Mouse (Mus musculus) left cerebral cortex, postnatal 4 days (tissue): ENCODE data around the gene Dnase1. TPM values are rescaled to one million over a fixed set of nuclear protein-coding genes. Genes with fewer than 3 reads are reported as not detected.
"Not testable (repeated sequence)": the region's sequence is repeated elsewhere in the genome, so short reads cannot be mapped to it uniquely, and the experiment has no call there.

Experiments
- DNase-seq: peaks from one replicate; pipeline ENCODE4 v3.0.0-alpha.2; 2022
- intact Hi-C: fragments of 180-260 bp; cut with DNase I; formaldehyde crosslinking; loops from one replicate; pipeline ENCODE4 v1.15.1; 2025
- microRNA-seq: library from miRNA; unstranded; fragments of <30 nt; microRNA quantifications from one replicate; pipeline ENCODE4 v1.2.0, GENCODE M21; 2022
- total RNA-seq, 2 experiments: library from RNA; stranded (reverse); gene quantifications; 2 replicates each; pipeline ENCODE4 v1.2.3; 2021

Dnase1 gene
- total RNA-seq, 2 experiments from 2014 or later, result not detected

DNA sequence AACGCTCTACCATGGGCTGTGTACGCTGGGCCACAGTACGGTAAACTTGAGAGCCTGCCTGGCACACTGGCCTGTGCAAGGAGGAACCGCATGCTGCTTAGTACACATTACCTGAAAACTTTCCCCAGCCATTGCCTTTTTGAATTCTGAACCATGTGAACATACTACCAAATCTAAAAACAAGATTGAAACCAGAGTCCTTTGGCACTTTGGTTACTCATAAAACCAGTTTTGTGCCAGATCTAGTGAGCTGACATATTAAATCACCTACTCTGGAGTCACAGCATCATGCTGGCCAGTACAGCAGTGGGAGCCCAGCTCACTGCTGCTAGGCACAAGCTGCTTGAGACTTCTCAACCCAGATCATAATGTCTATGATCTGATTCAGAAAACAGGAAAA lies 4.9 kb downstream of the Dnase1 start:
- intact Hi-C loops, result no loop called here
- DNase-seq, result no peak

- intact Hi-C loops, result no loop called here
- DNase-seq, result no peak
Measured at GRCm38 (mm10) chr16:4044093-4044492, 7.4 kb downstream of the Dnase1 start.

DNA sequence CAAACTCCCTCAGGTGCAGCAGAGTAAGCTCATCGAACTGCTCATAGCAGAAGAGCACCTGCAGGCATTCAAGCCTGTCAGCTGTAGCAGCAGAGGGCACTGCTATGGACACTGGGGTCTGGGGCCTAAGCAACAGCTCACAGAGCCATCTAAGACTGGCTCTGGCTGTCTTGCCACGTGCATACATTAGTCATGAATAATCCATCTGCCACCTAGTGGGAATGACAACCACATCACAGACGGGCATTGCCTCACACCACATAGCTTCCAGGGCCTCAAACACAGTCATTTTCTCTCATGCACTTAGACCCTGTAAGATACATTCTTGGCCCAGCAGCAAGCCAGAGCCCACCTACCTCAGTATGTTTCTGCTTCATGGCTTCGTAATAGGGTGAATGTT lies 8.8 kb downstream of the Dnase1 start:
- intact Hi-C loops, result no loop called here
- DNase-seq, result no peak

DNA sequence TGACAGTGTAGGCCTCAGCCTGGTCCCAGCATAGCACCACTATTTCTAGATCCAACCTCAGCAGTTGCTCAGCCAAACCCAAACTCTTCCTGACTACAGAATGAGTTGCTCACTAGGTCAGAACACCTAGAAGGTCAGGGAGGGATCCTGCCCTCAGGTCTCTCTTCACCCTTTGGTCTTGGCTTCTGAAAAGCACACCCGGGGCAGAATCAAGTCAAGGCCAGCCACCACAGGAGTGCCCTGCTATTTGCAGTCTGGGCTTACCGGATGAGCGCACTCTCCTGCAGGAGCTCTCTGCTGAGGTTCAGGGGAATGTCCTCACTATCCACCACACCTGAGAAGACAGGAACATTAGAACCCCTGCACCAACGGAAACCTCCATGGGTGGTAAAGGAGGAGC lies 15.9 kb downstream of the Dnase1 start:
- intact Hi-C loops, result no loop called here
- DNase-seq, result no peak

DNA sequence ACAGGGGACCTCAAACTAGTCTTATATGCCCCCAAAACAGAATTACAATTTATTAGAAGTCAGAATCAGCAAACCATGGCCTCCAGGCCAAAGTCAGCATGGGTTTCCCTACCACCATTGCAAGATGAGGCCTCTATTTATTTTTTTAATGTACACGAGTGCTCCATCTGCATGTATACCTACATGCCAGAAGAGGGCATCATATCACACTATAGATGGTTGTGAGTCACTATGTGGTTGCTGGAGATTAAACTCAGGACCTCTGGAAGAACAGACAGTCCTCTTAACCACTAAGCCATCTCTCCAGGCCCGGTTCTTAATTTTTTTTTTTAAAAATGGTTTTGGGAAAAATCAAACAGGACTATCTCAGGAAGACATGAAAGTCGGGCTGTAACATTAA lies 17.1 kb downstream of the Dnase1 start:
- intact Hi-C loops, result no loop called here
- no peak for DNase-seq

- intact Hi-C loops, result no loop called here
Measured at GRCm38 (mm10) chr16:4064945-4065344, 28.2 kb downstream of the Dnase1 start.

DNA sequence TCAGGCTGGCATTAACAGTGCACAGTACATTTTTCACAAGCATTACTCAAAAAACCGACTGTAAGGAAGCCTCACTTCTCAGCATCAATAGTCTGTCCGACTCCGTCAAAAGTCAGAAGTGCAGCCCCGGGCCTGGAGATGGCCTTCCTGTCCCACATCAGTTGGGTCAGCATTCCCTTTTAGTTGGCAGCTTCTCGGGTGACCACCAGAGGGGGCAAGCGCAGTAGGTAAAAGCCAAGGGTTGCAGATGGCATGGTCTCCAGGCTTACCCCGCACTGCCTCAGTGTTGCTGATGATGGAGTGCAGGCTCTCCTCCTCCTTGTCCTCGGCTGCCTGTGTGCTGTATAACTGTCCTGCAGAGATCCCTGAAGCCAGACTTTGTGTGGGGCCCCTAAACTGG lies 31.8 kb downstream of the Dnase1 start:
- intact Hi-C loops, result no loop called here
- DNase-seq, result peak; percentile 65

More at GRCm38 (mm10) chr16:4064945-4065344, 28.2 kb downstream of the Dnase1 start:
- DNase-seq, result no peak

DNA sequence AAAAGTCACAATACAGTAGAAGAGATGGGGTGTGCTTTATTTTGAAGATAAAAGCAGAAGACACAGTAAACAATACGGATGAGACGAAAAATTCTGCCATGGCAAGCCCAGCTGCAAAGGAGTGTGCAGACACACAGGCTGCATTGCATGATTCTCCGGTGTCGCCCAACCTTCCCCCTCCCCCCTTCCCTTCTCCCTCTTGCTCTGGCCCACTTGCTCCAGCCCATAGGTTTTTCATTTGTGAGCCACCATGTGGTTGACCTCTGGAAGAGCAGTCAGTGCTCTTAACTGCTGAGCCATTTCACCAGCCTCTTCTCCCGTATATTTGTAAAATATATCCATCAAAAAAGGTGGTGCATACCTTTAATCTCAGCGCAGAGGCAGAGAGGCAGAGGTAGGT lies 37.6 kb downstream of the Dnase1 start:
- intact Hi-C loops, result loop anchor here (5.0 kb wide), 1 partner anchor 213 kb away; no protein-coding TSS in a partner anchor
- DNase-seq, result no peak

DNA sequence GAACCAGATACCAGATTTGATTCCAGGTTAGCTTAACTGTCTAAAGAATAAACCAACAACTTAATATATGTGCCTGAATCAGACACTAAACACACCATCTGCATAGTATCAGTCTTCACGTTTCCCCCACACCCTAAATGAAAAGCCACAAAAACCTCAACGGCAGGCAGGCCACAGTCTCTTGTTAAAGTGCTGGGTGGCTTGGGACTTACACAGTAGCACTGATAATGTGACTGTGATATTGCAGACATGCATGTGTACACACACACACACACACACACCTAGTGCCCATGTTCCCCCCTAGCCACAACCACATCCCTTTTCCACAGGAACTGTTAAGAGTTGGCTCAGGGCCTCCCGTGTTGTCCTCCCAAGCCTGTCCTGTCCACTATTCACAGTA lies 38.1 kb downstream of the Dnase1 start:
- intact Hi-C loops, result loop anchor here (5.0 kb wide), 1 partner anchor 212 kb away; no protein-coding TSS in a partner anchor
- no peak for DNase-seq

GRCm38 (mm10) chr16:4077384-4078061 lies 40.8 kb downstream of the Dnase1 start, which contains the start of gene Trap1:
TSS of gene Trap1 (minus strand) at chr16:4077827.
- intact Hi-C loops, result no loop called here
- peak; percentile 92 for DNase-seq

DNA sequence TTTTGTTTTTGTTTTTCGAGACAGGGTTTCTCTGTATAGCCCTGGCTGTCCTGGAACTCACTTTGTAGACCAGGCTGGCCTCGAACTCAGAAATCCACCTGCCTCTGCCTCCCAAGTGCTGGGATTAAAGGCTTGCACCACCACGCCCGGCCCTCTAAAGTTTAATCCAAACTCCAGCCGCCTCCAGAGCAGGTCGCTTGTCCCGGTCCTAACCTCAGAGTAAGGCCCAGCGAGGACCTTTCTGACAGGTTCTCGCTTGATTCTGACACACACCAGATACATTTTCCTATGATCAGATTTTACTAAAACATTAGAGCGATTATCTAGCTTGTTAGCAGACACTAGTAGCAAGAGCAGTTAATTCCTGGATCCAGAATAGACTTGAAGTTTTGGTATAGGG lies 41.6 kb downstream of the Dnase1 start:
- intact Hi-C loops, DNase-seq: not testable (repeated sequence)

DNA sequence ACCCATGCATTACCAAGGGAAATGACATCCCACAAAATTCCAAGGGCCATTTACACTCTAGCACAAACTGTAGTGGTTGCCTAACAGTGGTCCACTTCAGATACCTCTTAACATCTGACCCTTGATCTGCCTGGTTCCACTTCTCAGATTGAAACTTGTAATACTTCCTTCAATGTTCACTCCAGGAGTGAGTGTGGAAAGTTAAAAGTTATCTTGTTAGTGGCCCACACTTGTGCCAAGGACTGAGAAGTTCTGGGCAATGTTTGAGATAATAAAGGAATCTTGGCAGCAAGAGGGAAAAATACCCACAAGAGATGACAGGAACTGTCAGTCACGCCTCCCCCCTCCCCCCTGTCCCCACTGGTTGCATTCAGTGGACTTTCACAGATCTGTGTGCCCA lies 42.9 kb downstream of the Dnase1 start:
- no peak for DNase-seq
- intact Hi-C loops, result no loop called here

- intact Hi-C loops, DNase-seq: not testable (repeated sequence)
Measured at GRCm38 (mm10) chr16:4080419-4080818, 43.7 kb downstream of the Dnase1 start.

GRCm38 (mm10) chr16:4085051-4085450 lies 48.3 kb downstream of the Dnase1 start:
- DNase-seq, result no peak
- intact Hi-C loops, result no loop called here

GRCm38 (mm10) chr16:4085851-4086387 lies 49.2 kb downstream of the Dnase1 start:
- DNase-seq, result no peak
- intact Hi-C loops, result no loop called here

DNA sequence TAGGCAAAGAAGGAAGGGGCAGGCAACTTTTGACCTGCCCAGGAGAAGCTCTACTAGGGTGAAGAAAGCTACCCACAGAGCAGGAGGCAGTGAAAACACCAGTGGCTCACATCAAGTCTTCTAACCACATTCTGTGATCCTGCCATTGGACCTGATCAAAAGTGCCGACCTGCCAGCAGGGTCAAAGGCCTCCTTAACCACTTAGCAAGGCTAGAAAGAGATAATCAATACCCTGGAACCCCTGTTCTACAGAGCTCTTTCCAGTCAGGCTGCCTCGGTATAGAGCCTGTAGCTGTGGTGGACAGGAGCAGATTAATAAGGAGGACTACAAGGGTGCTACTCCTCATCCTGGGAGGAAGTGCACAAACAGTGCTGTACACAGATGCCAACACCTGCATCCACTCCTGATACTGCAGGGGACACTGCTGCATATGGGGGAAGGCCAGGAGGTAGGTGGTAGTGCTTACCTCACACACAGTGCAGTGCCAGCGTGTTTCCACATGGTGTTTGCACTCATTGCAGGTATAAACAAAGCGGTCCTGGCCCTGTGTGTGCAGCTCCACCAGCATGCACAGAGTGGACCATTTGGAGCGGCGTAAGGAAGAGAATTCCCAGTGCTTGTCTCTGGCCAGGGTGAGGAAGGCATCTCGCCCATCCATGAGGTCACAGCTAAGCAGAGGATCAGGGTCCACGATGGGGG lies 50.6 kb downstream of the Dnase1 start:
- DNase-seq, result no peak
- intact Hi-C loops, result no loop called here

Small RNAs within 50 kb of the gene (microRNA-seq; reads per million reads assigned to microRNA genes)
- gene Gm23413, result not detected

Other genes starting within 250 kb of the Dnase1 start
- not detected for gene Olfr15, start 206.1 kb upstream of the Dnase1 start, total RNA-seq
- 1 to 10 TPM; 5.9 to 6.1 TPM for gene Zfp174, start 189.7 kb upstream of the Dnase1 start, total RNA-seq
- 10 to 100 TPM; 97.5 to 98.2 TPM for gene Naa60, start 164.6 kb upstream of the Dnase1 start, total RNA-seq
- 10 to 100 TPM; 32.6 to 34.9 TPM for gene Zfp597, start 152.4 kb upstream of the Dnase1 start, total RNA-seq
- gene Gm20695, start 152.3 kb upstream of the Dnase1 start, total RNA-seq, result 1 to 10 TPM in 1 of 2 experiments, under 1 TPM in 1; 0.64 to 1.3 TPM
- 1 to 10 TPM; 7.0 to 9.4 TPM for gene 1700037C18Rik, start 128.3 kb upstream of the Dnase1 start, total RNA-seq
- 10 to 100 TPM; 34.9 to 41.9 TPM for gene Cluap1, start 128.1 kb upstream of the Dnase1 start, total RNA-seq
- 1 to 10 TPM; 2.6 to 2.9 TPM for gene Nlrc3, start 60.3 kb upstream of the Dnase1 start, total RNA-seq
- gene Slx4, start 33.2 kb upstream of the Dnase1 start, total RNA-seq, result 10 to 100 TPM; 78.6 to 91.6 TPM
- 10 to 100 TPM; 57.3 to 63.1 TPM for gene Trap1, start 40.9 kb downstream of the Dnase1 start, total RNA-seq
- gene Crebbp, start 177.1 kb downstream of the Dnase1 start, total RNA-seq, result 10 to 100 TPM; 93.3 to 96.2 TPM